Mouse (Mus musculus): ENCODE measurements around the gene Tpm3. TPM values are rescaled to one million over a fixed set of nuclear protein-coding genes. Genes with fewer than 3 reads are reported as not detected.
"Not testable (repeated sequence)": the region's sequence is repeated elsewhere in the genome, so short reads cannot be mapped to it uniquely, and the experiment has no call there.

The Tpm3 gene
- polyA plus RNA-seq, 1 experiment: 263 TPM

DNA sequence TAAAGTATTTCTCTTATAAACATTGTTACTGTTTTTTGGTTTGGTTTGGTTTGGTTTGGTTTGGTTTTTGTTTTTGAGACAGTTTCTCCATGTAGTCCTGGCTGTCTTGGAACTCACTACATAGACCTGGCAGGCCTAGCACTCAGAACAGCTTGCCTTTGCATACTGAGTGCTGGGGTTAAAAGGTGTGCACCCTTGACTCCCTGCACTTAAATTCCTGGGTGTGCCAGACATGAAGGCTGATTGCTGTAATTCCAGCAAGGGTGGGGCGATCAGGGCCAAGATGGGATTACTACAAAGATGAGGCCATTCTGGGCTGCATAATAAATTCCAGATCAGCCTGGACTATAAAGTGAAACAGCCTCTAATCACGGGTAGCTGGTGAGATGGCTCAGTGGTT is 29.8 kb downstream of the Tpm3 start:
- Histone ChIP-seq H3K27me3 (replicated peaks) (no peaks in the 10 kb centered on the region), H3K36me3 (replicated peaks; ENCODE audit: low read length) (peaks cover 50% of the 10 kb centered on the region), H3K4me3 (replicated peaks) (no peak overlapping the region), H3K9me3 (no peaks in the 10 kb centered on the region), H3K4me1 (peaks cover 22% of the 10 kb centered on the region)
- no peak for TF ChIP-seq FLI1 (IDR thresholded peaks at IDR 0.05; ENCODE audit: low read length)
- TF ChIP-seq GATA1 (IDR thresholded peaks at IDR 0.05; ENCODE audit: borderline replicate concordance, low read length): no peak

DNA sequence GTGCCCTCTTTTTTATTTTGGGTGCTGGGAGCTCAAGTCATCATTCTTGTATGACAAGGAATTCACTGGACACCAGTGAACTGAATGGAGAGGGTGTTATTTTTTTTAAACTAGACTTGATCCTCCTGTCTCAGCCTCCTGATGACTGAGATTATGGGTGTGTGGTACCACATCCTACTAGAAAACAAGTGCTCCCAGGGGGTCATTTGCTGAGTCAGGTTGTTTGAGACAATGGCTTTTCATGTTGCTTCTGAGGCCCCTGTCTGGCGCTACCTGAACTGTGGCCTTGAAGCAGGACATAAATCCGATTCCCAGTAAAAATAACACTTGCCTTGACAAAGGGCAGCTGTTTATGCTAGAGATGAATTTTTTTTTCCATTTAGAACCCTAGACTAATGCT is 30.7 kb downstream of the Tpm3 start:
- peaks cover 19% of the 10 kb centered on the region for H3K4me1 ChIP-seq
- TF ChIP-seq FLI1 (IDR thresholded peaks at IDR 0.05; ENCODE audit: low read length) (no peak), GATA1 (IDR thresholded peaks at IDR 0.05; ENCODE audit: borderline replicate concordance, low read length) (no peak)

DNA sequence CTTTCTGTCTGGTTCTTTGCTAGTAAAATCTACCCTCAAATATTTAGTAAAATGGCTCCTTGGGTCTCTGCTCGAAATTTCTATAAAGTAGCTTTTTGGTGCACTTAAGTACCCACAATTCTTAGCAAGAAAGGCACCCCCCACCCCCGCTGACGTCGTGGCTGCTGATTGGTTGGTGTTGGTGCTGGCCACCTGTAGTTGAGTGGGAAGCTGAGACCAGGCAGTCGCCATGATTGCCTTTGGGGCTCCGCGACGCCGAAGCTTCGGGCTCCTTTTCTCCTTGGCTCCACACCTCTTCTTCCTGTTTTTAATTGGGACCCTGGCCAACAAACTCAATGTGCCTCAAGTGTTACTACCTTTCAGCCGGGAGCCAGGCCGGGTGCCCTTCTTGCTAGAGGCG is 31.5 kb downstream of the Tpm3 start, which contains the start of gene Nup210l:
Nup210l (plus strand) TSS at position 195 of the 400 bp plus-strand sequence.
- TF ChIP-seq GATA1 (IDR thresholded peaks at IDR 0.05; ENCODE audit: borderline replicate concordance, low read length) (no peak), FLI1 (IDR thresholded peaks at IDR 0.05; ENCODE audit: low read length) (no peak)
- Histone ChIP-seq H3K27me3 (replicated peaks) (no peaks in the 10 kb centered on the region), H3K4me1 (peaks cover 18% of the 10 kb centered on the region), H3K9me3 (no peaks in the 10 kb centered on the region), H3K36me3 (replicated peaks; ENCODE audit: low read length) (peaks cover 34% of the 10 kb centered on the region), H3K4me3 (replicated peaks) (no peak within 1 kb of the TSS)

More for the DNA sequence above, 30.7 kb downstream of the Tpm3 start:
- Histone ChIP-seq H3K36me3 (replicated peaks; ENCODE audit: low read length) (peaks cover 41% of the 10 kb centered on the region), H3K4me3 (replicated peaks) (no peak overlapping the region), H3K9me3 (no peaks in the 10 kb centered on the region), H3K27me3 (replicated peaks) (no peaks in the 10 kb centered on the region)

DNA sequence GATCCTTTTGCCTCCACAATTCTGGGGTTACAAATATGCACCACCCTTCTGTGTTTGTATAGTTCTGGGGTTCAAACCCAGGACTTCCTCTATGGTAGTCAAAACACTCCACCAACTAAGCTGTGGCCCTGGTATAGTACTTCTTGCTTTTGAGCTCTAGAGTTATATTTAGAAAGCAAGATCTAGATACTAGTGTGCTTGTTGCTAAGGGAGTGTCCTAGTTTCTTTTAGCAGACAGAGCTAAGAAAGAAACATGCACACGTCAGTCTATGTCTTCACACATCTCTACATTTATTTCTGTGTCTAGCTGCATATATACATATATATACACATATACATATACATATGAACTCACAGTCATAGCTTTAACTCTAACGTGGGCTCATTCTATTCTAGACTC is 39.3 kb downstream of the Tpm3 start:
- TF ChIP-seq FLI1 (IDR thresholded peaks at IDR 0.05; ENCODE audit: low read length) (no peak), GATA1 (IDR thresholded peaks at IDR 0.05; ENCODE audit: borderline replicate concordance, low read length) (no peak)
- Histone ChIP-seq H3K36me3 (replicated peaks; ENCODE audit: low read length) (no peaks in the 10 kb centered on the region), H3K4me3 (replicated peaks) (no peak overlapping the region), H3K27me3 (replicated peaks) (no peaks in the 10 kb centered on the region), H3K4me1 (peaks cover 15% of the 10 kb centered on the region), H3K9me3 (0 out of 2 replicates have a peak, but pooled peaks cover 3% of the 10 kb centered on the region)

DNA sequence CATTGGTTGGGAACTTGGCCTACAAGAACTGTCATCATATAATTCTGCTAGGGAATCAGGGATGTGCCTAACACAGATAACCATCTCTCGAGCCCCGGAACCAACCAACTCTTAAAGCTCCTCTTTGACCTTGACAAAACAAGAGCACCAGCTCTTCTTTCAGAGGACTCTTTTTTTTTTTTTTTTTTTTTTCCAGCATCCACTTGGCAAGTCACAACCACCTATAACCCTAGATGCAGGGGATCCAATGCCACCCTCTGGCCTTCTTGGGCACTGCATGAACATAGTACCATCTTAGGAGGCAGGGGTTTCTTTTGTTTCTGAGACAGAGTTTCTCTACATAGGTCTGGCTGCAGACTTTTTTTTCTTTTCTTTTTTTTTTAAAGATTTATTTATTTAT is 41.9 kb downstream of the Tpm3 start:
- 0 out of 2 replicates have a peak, but pooled peaks cover 3% of the 10 kb centered on the region for H3K9me3 ChIP-seq
- H3K4me1 ChIP-seq: peaks cover 10% of the 10 kb centered on the region
- H3K4me3 ChIP-seq (replicated peaks): no peak overlapping the region
- TF ChIP-seq FLI1 (IDR thresholded peaks at IDR 0.05; ENCODE audit: low read length) (no peak), GATA1 (IDR thresholded peaks at IDR 0.05; ENCODE audit: borderline replicate concordance, low read length) (no peak)
- no peaks in the 10 kb centered on the region for H3K27me3 ChIP-seq (replicated peaks)
- H3K36me3 ChIP-seq (replicated peaks; ENCODE audit: low read length): no peaks in the 10 kb centered on the region

DNA sequence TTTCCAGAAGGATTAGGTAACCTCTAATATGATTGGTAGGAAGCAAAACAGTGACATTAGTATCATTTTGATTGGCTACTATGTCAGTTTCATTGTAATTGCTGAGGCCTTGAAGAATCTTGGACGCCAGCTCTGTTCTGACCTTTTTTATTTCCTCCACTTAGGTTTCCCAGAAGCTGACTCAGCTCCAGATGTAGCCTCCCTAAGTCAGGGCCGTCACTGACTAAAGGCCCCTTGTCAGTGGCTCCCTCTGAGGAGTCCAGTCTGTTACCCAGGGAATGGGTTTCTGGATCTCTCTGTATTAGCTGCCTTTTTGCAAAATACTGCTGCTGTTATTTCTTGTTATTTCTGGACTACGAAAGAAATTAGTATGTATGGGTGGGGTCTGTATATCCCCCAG is 43.1 kb downstream of the Tpm3 start:
- H3K9me3 ChIP-seq: 0 out of 2 replicates have a peak, but pooled peaks cover under 1% of the 10 kb centered on the region
- peaks cover 10% of the 10 kb centered on the region for H3K4me1 ChIP-seq
- H3K36me3 ChIP-seq (replicated peaks; ENCODE audit: low read length): no peaks in the 10 kb centered on the region
- TF ChIP-seq GATA1 (IDR thresholded peaks at IDR 0.05; ENCODE audit: borderline replicate concordance, low read length) (no peak), FLI1 (IDR thresholded peaks at IDR 0.05; ENCODE audit: low read length) (no peak)
- H3K4me3 ChIP-seq (replicated peaks): no peak overlapping the region
- H3K27me3 ChIP-seq (replicated peaks): no peaks in the 10 kb centered on the region

DNA sequence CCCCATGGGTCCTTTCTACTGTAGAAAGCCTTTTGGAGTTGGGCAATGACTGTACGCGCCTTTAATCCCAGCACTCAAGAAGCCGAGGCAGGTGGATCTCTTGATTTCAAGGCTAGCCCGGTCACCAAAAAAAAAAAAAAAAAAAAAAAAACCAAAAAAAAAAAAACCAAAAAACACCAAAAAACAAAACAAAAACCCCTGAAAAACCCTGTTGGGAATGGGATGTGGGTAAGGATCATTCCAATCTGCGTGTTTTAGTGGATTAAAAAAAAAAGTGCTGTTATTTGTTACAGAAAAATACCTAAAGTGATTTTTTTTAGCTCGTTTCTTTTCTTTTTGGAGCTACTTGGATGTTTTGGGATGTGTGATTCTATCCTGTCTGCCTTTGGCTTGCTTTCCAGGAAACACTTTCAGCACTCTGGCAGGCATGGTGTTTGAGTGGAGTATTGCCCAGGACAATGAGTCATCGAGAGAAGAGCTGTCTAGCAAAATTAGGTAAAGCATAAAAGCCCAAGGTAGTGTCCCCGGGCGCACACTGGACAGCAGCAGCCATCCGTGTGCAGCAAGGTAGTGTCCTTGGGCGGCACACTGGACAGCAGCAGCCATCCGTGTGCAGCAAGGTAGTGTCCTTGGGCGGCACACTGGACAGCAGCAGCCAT is 45.8 kb downstream of the Tpm3 start:
- TF ChIP-seq GATA1 (IDR thresholded peaks at IDR 0.05; ENCODE audit: borderline replicate concordance, low read length) (no peak), FLI1 (IDR thresholded peaks at IDR 0.05; ENCODE audit: low read length) (no peak)
- H3K4me1 ChIP-seq: peaks cover 4% of the 10 kb centered on the region; the same call in 1 of the 2 replicates
- H3K27me3 ChIP-seq (replicated peaks): no peaks in the 10 kb centered on the region
- no peaks in the 10 kb centered on the region; the same call in 1 of the 2 replicates for H3K9me3 ChIP-seq
- no peaks in the 10 kb centered on the region for H3K36me3 ChIP-seq (replicated peaks; ENCODE audit: low read length)
- H3K4me3 ChIP-seq (replicated peaks): no peak overlapping the region

DNA sequence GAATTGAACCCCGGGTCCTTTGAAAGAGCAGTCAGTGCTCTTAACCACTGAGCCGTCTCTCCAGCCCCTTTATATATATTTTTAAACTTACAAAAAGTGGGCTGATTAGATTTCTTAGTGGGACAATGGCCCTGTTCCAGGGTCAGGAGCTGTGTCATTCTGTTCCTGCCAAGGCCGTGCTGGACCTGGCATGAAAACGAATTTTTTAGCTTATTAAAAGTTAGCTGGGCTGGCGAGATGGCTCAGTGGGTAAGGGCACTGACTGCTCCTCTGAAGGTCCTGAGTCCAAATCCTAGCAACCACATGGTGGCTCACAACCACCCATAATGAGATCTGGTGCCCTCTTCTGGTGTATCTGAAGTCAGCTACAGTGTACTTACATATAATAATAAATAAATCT is 49.6 kb downstream of the Tpm3 start:
- not testable (repeated sequence) for H3K27me3 ChIP-seq (replicated peaks); H3K9me3 ChIP-seq; H3K4me1 ChIP-seq; H3K36me3 ChIP-seq (replicated peaks; ENCODE audit: low read length); H3K4me3 ChIP-seq (replicated peaks)

DNA sequence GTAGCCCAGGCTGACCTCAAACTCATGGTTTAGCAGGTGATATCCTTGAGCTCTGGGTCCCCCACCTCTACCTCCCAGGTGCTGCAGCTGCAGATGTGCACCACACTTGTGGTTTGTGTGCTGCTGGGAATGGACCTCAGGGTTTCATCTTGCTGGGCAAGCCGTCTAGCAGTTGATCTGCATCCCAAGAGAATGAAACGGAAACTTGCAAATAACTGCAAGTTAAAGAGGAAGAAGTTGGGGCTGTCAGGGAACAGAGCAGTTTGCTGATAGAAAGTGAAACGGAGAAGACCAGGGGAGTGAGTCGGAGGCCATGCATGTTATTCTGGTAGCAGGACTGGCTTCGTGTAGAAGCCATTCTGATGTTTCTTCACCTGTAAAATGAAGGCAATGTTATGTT is 53.3 kb downstream of the Tpm3 start:
- TF ChIP-seq GATA1 (IDR thresholded peaks at IDR 0.05; ENCODE audit: borderline replicate concordance, low read length): no peak
- TF ChIP-seq FLI1 (IDR thresholded peaks at IDR 0.05; ENCODE audit: low read length): no peak
- Histone ChIP-seq H3K4me3 (replicated peaks) (peak overlapping the region; percentile 74), H3K36me3 (replicated peaks; ENCODE audit: low read length) (no peaks in the 10 kb centered on the region), H3K9me3 (no peaks in the 10 kb centered on the region; the same call in 1 of the 2 replicates), H3K27me3 (replicated peaks) (no peaks in the 10 kb centered on the region), H3K4me1 (peaks cover 10% of the 10 kb centered on the region)

DNA sequence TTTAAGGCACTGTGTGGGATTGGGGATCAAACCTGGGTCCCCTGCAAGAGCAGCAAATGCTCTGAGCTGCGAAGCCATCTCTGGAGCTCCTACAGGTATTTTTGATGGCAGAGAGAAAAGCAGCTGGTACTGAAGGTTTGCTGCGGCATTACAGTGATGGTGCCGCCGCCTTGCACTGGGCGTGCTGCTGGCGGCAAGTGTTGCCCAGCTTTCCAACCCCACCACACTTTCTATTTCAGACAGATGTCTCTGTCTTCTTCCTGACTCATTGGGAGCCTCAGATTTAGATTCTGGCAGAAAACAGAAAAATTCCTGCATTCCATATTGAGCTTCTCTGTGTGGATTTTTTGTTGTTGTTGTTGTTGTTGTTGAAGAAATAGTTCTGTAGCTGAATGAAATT is 55.4 kb downstream of the Tpm3 start:
- Histone ChIP-seq H3K9me3 (no peaks in the 10 kb centered on the region), H3K27me3 (replicated peaks) (no peaks in the 10 kb centered on the region), H3K4me3 (replicated peaks) (no peak overlapping the region), H3K36me3 (replicated peaks; ENCODE audit: low read length) (no peaks in the 10 kb centered on the region), H3K4me1 (peaks cover 16% of the 10 kb centered on the region)
- TF ChIP-seq FLI1 (IDR thresholded peaks at IDR 0.05; ENCODE audit: low read length) (no peak), GATA1 (IDR thresholded peaks at IDR 0.05; ENCODE audit: borderline replicate concordance, low read length) (no peak)

All from megakaryocyte, embryonic 14.5 days (primary cell).